Mouse (Mus musculus) G1E (cell line): ENCODE measurements around the gene Pepd. TPM values are rescaled to one million over a fixed set of nuclear protein-coding genes. Genes with fewer than 3 reads are reported as not detected.

Experiments used
- ATAC-seq: 2 replicates; pipeline ENCODE4 v1.8.0; 2016; ENCODE audit warnings: mild to moderate bottlenecking; ENCODE audit not compliant: insufficient number of reproducible peaks, poor library complexity, low FRiP score, severe bottlenecking; ENCODE audit errors: extremely low read depth
- DNase-seq: peaks from one replicate; pipeline ENCODE4 v3.0.0; 2012; ENCODE audit warnings: low spot score
- H3K27me3 ChIP-seq: 2 replicates; pipeline ENCODE4 v1.6.1; 2012; ENCODE audit warnings: mild to moderate bottlenecking, low read length, inconsistent platforms; ENCODE audit not compliant: insufficient read depth
- H3K36me3 ChIP-seq: replicated peaks from 2 replicates; pipeline ENCODE3; 2012; ENCODE audit warnings: mild to moderate bottlenecking, inconsistent platforms
- H3K4me1 ChIP-seq: 2 replicates; pipeline ENCODE4 v1.6.1; 2012; ENCODE audit warnings: low read depth, low read length, inconsistent platforms, mixed read lengths; ENCODE audit not compliant: insufficient read depth
- H3K4me3 ChIP-seq: 2 replicates; pipeline ENCODE4 v1.5.1; 2012; ENCODE audit warnings: low read depth, mild to moderate bottlenecking, inconsistent platforms, low read length, moderate library complexity, mixed read lengths
- H3K9me3 ChIP-seq: replicated peaks from 2 replicates; pipeline ENCODE4 v1.6.1; 2012; ENCODE audit warnings: inconsistent platforms
- CTCF ChIP-seq: IDR thresholded peaks from 2 replicates; pipeline ENCODE4 v1.5.1; 2012; ENCODE audit warnings: low read depth, low read length, inconsistent platforms, mixed read lengths
- GATA1 ChIP-seq: IDR thresholded peaks from 2 replicates; pipeline ENCODE4 v1.6.1; 2012; ENCODE audit warnings: borderline replicate concordance, low read length, inconsistent platforms, mixed read lengths
- GATA2 ChIP-seq: IDR thresholded peaks from 2 replicates; pipeline ENCODE4 v1.6.1; 2012; ENCODE audit warnings: low read depth, low read length, inconsistent platforms, borderline replicate concordance
- POLR2AphosphoS5 ChIP-seq: IDR thresholded peaks from 2 replicates; pipeline ENCODE4 v1.6.1; 2012; ENCODE audit warnings: low read depth, low read length, inconsistent platforms; ENCODE audit not compliant: insufficient replicate concordance
- TAL1 ChIP-seq: conservative IDR thresholded peaks from 2 replicates; pipeline ENCODE4 v1.6.1; 2012; ENCODE audit warnings: low read depth, low read length, inconsistent platforms, mixed read lengths
- polyA plus RNA-seq: library from polyadenylated mRNA; stranded (reverse); fragments of >175 nt; gene quantifications from 2 replicates; pipeline ENCODE4 v1.2.3, GENCODE M21; 2012
- total RNA-seq, 2 experiments: library from RNA; stranded (forward) in 1 of 2; stranded (reverse) in 1 of 2; fragments of 200-1000 nt in 1 of 2; fragments of >200 nt in 1 of 2; fragmentation: Nextera tagmentation in 1 of 2; gene quantifications; 2 replicates each; pipeline ENCODE4 v1.2.3; 2014 to 2017

Pepd gene
- total and polyA plus RNA-seq, 3 experiments, result 11.1 to 51.0 (median 12.7) TPM

GRCm38 (mm10) chr7:35025409-35026275, 113.5 kb downstream of the Pepd start:
- DNase-seq (peak; percentile 54), ATAC-seq (peak; percentile 59; the same call in 1 of the 2 replicates)
- Histone ChIP-seq H3K27me3 (no peaks in the 10 kb centered on the region), H3K36me3 (peaks cover 84% of the 10 kb centered on the region), H3K4me3 (no peak overlapping the region), H3K9me3 (no peaks in the 10 kb centered on the region), H3K4me1 (peaks cover 18% of the 10 kb centered on the region)
- TF ChIP-seq GATA2 (no peak), GATA1 (no peak), CTCF (peak; percentile 93), TAL1 (no peak), POLR2AphosphoS5 (no peak)

- Histone ChIP-seq H3K27me3 (no peaks in the 10 kb centered on the region), H3K4me1 (peaks cover 18% of the 10 kb centered on the region), H3K4me3 (no peak overlapping the region), H3K9me3 (no peaks in the 10 kb centered on the region), H3K36me3 (peaks cover 85% of the 10 kb centered on the region)
- DNase-seq (no peak), ATAC-seq (no peak)
- TF ChIP-seq TAL1 (no peak), CTCF (no peak), GATA1 (no peak), POLR2AphosphoS5 (no peak), GATA2 (no peak)
Measured at GRCm38 (mm10) chr7:35026276-35026630, 114.1 kb downstream of the Pepd start.

- Histone ChIP-seq H3K4me1 (peaks cover 18% of the 10 kb centered on the region), H3K36me3 (peaks cover 85% of the 10 kb centered on the region), H3K27me3 (no peaks in the 10 kb centered on the region), H3K4me3 (no peak overlapping the region), H3K9me3 (no peaks in the 10 kb centered on the region)
- DNase-seq, result no peak
- TF ChIP-seq TAL1, result no peak
- 0 out of 2 replicates have a peak, but pooled peaks have one; percentile 19 for ATAC-seq
Measured at GRCm38 (mm10) chr7:35026838-35027291, 114.7 kb downstream of the Pepd start.

- H3K4me1 ChIP-seq, result peaks cover 18% of the 10 kb centered on the region
- DNase-seq (no peak), ATAC-seq (no peak)
- no peak overlapping the region for H3K4me3 ChIP-seq
- H3K27me3 ChIP-seq, result no peaks in the 10 kb centered on the region
- no peak for TF ChIP-seq TAL1
- TF ChIP-seq GATA2, result no peak
- no peak for TF ChIP-seq CTCF
- TF ChIP-seq GATA1, result no peak
- no peak for TF ChIP-seq POLR2AphosphoS5
- no peaks in the 10 kb centered on the region for H3K9me3 ChIP-seq
- peaks cover 86% of the 10 kb centered on the region for H3K36me3 ChIP-seq
Measured at GRCm38 (mm10) chr7:35027801-35028420, 115.7 kb downstream of the Pepd start.

GRCm38 (mm10) chr7:35028559-35028958, 116.4 kb downstream of the Pepd start:
- H3K4me3 ChIP-seq, result no peak overlapping the region
- H3K9me3 ChIP-seq, result no peaks in the 10 kb centered on the region
- H3K27me3 ChIP-seq, result no peaks in the 10 kb centered on the region
- TF ChIP-seq CTCF (no peak), GATA2 (no peak), TAL1 (no peak), POLR2AphosphoS5 (no peak), GATA1 (no peak)
- DNase-seq (no peak), ATAC-seq (no peak)
- peaks cover 88% of the 10 kb centered on the region for H3K36me3 ChIP-seq
- H3K4me1 ChIP-seq, result peaks cover 18% of the 10 kb centered on the region

- no peak for ATAC-seq
- peaks cover 18% of the 10 kb centered on the region for H3K4me1 ChIP-seq
- no peaks in the 10 kb centered on the region for H3K9me3 ChIP-seq
- TF ChIP-seq POLR2AphosphoS5 (no peak), TAL1 (no peak), GATA1 (no peak), CTCF (no peak), GATA2 (no peak)
- peaks cover 92% of the 10 kb centered on the region for H3K36me3 ChIP-seq
- H3K4me3 ChIP-seq, result no peak overlapping the region
- DNase-seq, result no peak
- H3K27me3 ChIP-seq, result no peaks in the 10 kb centered on the region
Measured at GRCm38 (mm10) chr7:35029228-35029627, 117.0 kb downstream of the Pepd start.
